Mouse (Mus musculus): ENCODE measurements around the gene Nlrc5. TPM values are rescaled to one million over a fixed set of nuclear protein-coding genes. Genes with fewer than 3 reads are reported as not detected.

Nlrc5 gene
- polyA plus RNA-seq, 1 experiment: 7.4 TPM

DNA sequence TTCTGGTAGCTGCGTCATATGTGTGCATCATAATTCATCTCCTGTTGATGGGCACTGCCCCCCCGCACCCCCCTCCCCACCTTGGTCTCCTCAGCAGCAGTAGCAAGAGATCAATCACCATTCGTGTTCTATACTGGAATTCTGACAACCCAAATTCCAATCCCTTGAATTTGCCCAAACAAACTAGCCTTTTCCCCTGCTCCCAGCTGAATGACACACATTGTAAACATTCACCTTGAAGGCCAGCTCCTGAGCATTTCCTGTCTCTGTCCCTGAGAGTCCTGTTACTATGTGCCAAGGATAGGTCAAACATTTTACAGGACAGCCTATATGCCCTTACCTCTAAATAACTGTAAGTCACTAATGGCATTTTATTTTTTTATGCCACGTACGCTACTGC is 21.9 kb downstream of the Nlrc5 start:
- Histone ChIP-seq H3K4me3 (ENCODE audit: low read depth, low read length) (no peak overlapping the region), H3K27me3 (ENCODE audit: control insufficient read depth, insufficient read depth, low read length) (no peaks in the 10 kb centered on the region), H3K4me1 (ENCODE audit: control insufficient read depth, insufficient read depth, insufficient read length, low read length) (0 out of 2 replicates have a peak, but pooled peaks cover 2% of the 10 kb centered on the region), H3K36me3 (ENCODE audit: control insufficient read depth, insufficient read depth, low read length) (no peaks in the 10 kb centered on the region), H3K27ac (ENCODE audit: insufficient read depth, low read depth, low read length) (no peak overlapping the region)
- TF ChIP-seq CTCF (IDR thresholded peaks at IDR 0.05; ENCODE audit: extremely low read depth, insufficient read length, insufficient replicate concordance, low read depth, low read length) (no peak), POLR2A (IDR thresholded peaks at IDR 0.05; ENCODE audit: low read depth, low read length) (no peak)
- WGBS: 74% methylated on average over 5 of the region's 5 CpGs

DNA sequence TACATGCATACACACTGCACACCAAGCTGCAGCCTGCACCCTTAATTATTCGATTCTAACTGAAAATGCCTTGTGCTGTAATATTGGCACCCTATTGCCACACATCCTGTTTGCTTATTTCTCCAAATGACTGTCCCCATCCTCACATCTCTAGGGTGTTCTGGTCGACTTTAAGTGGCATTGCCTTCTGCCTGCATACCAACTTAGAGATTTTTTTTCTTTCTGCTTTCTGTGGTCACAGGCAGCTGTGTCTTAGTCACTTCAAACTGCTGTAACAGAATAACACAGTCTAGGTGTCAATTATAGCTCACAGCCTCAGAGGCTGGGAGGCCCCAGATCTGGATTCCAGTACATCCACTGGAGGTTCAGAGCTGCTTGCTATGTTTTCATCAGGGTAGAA is 24.4 kb downstream of the Nlrc5 start:
- TF ChIP-seq CTCF (IDR thresholded peaks at IDR 0.05; ENCODE audit: extremely low read depth, insufficient read length, insufficient replicate concordance, low read depth, low read length) (no peak), POLR2A (IDR thresholded peaks at IDR 0.05; ENCODE audit: low read depth, low read length) (no peak)
- Histone ChIP-seq H3K27me3 (ENCODE audit: control insufficient read depth, insufficient read depth, low read length) (no peaks in the 10 kb centered on the region), H3K4me3 (ENCODE audit: low read depth, low read length) (no peak overlapping the region), H3K36me3 (ENCODE audit: control insufficient read depth, insufficient read depth, low read length) (no peaks in the 10 kb centered on the region), H3K27ac (ENCODE audit: insufficient read depth, low read depth, low read length) (no peak overlapping the region), H3K4me1 (ENCODE audit: control insufficient read depth, insufficient read depth, insufficient read length, low read length) (0 out of 2 replicates have a peak, but pooled peaks cover 2% of the 10 kb centered on the region)
- 54% methylated on average over 2 of the region's 2 CpGs for WGBS

DNA sequence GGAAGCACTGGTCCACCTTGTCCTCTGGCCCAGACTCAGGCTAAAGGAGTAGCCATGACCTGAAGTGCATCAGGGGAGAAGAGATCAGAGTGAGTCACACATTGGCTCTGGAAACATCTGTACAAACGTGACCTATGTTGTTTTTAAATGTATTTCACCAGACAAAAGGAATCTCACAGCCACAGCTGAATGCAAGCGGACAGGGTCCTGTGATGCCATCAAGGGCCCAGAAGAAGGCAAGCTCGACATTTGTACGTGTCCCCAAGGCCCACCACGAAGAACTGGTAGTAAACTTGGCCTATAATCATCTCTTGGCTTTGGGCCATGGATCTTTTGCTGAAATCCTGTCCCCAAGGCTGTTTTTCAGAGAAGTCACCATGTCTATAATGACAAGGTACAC is 35.5 kb downstream of the Nlrc5 start:
- Histone ChIP-seq H3K27ac (ENCODE audit: insufficient read depth, low read depth, low read length) (no peak overlapping the region), H3K4me3 (ENCODE audit: low read depth, low read length) (no peak overlapping the region), H3K4me1 (ENCODE audit: control insufficient read depth, insufficient read depth, insufficient read length, low read length) (no peaks in the 10 kb centered on the region), H3K27me3 (ENCODE audit: control insufficient read depth, insufficient read depth, low read length) (no peaks in the 10 kb centered on the region), H3K36me3 (ENCODE audit: control insufficient read depth, insufficient read depth, low read length) (peaks cover 7% of the 10 kb centered on the region)
- 69% methylated on average over 5 of the region's 5 CpGs for WGBS
- no peak for TF ChIP-seq POLR2A (IDR thresholded peaks at IDR 0.05; ENCODE audit: low read depth, low read length)
- TF ChIP-seq CTCF (IDR thresholded peaks at IDR 0.05; ENCODE audit: extremely low read depth, insufficient read length, insufficient replicate concordance, low read depth, low read length): no peak

DNA sequence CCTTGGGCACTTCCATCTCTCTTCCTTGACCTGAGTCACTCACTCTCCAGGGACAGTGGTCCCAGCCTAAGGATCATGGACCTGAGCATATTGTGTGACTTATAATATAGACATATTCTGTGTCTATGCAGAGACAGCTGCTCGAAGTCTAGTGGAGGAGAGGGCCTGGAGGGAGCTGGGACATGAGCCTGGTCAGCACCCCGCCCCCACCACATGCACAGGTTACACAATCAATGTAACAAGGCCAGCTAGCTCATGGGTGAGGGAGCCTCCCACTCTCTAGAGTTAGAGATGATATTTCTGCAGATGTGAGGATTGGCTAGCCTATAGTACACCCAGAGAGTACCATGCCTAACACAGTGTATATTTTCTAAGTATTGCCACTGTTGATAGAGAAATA is 36.6 kb downstream of the Nlrc5 start:
- Histone ChIP-seq H3K4me3 (ENCODE audit: low read depth, low read length) (no peak overlapping the region), H3K27me3 (ENCODE audit: control insufficient read depth, insufficient read depth, low read length) (no peaks in the 10 kb centered on the region), H3K4me1 (ENCODE audit: control insufficient read depth, insufficient read depth, insufficient read length, low read length) (no peaks in the 10 kb centered on the region), H3K36me3 (ENCODE audit: control insufficient read depth, insufficient read depth, low read length) (peaks cover 7% of the 10 kb centered on the region), H3K27ac (ENCODE audit: insufficient read depth, low read depth, low read length) (no peak overlapping the region)
- TF ChIP-seq CTCF (IDR thresholded peaks at IDR 0.05; ENCODE audit: extremely low read depth, insufficient read length, insufficient replicate concordance, low read depth, low read length): no peak
- no peak for TF ChIP-seq POLR2A (IDR thresholded peaks at IDR 0.05; ENCODE audit: low read depth, low read length)
- 64% methylated on average over 2 of the region's 2 CpGs for WGBS

DNA sequence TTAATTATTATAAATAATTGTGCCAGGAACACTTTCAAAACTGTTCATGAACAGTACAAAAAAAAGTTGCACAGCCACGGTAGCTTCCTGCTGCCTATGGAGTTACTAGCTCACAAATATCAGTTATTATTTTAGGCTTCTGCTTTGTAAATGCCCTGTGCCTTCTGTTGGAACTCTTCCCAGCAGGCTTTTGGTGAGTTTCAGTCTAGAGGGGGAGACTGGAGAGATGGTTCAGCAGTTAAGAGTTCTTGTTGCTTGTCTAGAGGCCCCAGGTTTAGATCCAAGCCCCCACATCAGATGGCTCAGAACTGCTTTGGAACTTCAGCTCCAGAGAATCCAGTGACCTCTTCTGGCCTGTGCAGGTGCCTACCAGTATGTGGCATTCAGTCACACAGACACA is 37.1 kb downstream of the Nlrc5 start:
- no peak for TF ChIP-seq CTCF (IDR thresholded peaks at IDR 0.05; ENCODE audit: extremely low read depth, insufficient read length, insufficient replicate concordance, low read depth, low read length)
- no peak for TF ChIP-seq POLR2A (IDR thresholded peaks at IDR 0.05; ENCODE audit: low read depth, low read length)
- H3K36me3 ChIP-seq (ENCODE audit: control insufficient read depth, insufficient read depth, low read length): peaks cover 7% of the 10 kb centered on the region
- no peaks in the 10 kb centered on the region for H3K4me1 ChIP-seq (ENCODE audit: control insufficient read depth, insufficient read depth, insufficient read length, low read length)
- H3K27me3 ChIP-seq (ENCODE audit: control insufficient read depth, insufficient read depth, low read length): no peaks in the 10 kb centered on the region
- no peak overlapping the region for H3K27ac ChIP-seq (ENCODE audit: insufficient read depth, low read depth, low read length)
- H3K4me3 ChIP-seq (ENCODE audit: low read depth, low read length): no peak overlapping the region
- 86% methylated on average over 1 of the region's 1 CpGs for WGBS

DNA sequence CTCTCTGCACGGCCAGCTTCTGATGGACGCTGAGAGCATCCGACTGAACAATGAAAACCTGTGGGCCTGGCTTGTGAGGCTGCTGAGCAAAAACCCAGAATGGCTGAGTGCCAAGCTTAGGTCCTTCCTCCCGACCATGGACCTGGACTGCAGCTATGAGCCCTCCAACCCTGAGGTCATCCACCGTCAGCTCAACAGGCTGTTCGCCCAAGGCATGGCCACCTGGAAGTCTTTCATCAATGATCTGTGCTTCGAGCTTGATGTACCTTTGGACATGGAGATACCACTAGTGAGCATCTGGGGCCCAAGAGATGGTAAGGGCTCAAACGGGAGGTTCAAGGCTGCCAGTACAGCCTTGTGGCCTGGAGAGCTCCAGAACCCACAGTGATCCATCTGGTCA is 38.6 kb downstream of the Nlrc5 start:
- H3K4me3 ChIP-seq (ENCODE audit: low read depth, low read length): no peak overlapping the region
- no peaks in the 10 kb centered on the region for H3K27me3 ChIP-seq (ENCODE audit: control insufficient read depth, insufficient read depth, low read length)
- no peaks in the 10 kb centered on the region for H3K4me1 ChIP-seq (ENCODE audit: control insufficient read depth, insufficient read depth, insufficient read length, low read length)
- TF ChIP-seq CTCF (IDR thresholded peaks at IDR 0.05; ENCODE audit: extremely low read depth, insufficient read length, insufficient replicate concordance, low read depth, low read length) (no peak), POLR2A (IDR thresholded peaks at IDR 0.05; ENCODE audit: low read depth, low read length) (no peak)
- no peak overlapping the region for H3K27ac ChIP-seq (ENCODE audit: insufficient read depth, low read depth, low read length)
- peaks cover 7% of the 10 kb centered on the region for H3K36me3 ChIP-seq (ENCODE audit: control insufficient read depth, insufficient read depth, low read length)
- 79% methylated on average over 8 of the region's 8 CpGs for WGBS

DNA sequence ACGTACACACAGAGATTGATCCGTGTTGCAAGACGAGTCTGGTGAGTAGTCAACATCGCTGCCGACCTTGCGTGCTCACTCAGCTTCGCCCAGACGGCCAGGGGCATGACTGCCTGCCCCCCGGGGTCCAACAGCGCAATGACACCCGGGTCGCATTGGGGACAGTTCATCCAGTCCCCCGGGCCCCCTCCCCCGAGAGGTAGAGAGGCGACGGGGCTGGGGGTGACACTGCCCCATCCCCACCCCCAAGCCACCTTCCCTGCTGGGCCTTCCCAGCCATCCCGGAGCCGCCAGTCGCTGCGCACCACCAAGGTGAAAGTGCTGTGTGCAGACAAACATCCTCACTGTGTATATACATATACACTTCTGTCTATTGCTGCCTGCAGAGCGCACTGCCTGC is 39.3 kb downstream of the Nlrc5 start:
- no peak overlapping the region for H3K4me3 ChIP-seq (ENCODE audit: low read depth, low read length)
- H3K27me3 ChIP-seq (ENCODE audit: control insufficient read depth, insufficient read depth, low read length): no peaks in the 10 kb centered on the region
- no peaks in the 10 kb centered on the region for H3K4me1 ChIP-seq (ENCODE audit: control insufficient read depth, insufficient read depth, insufficient read length, low read length)
- WGBS: 74% methylated on average over 21 of the region's 21 CpGs
- no peak overlapping the region for H3K27ac ChIP-seq (ENCODE audit: insufficient read depth, low read depth, low read length)
- H3K36me3 ChIP-seq (ENCODE audit: control insufficient read depth, insufficient read depth, low read length): peaks cover 7% of the 10 kb centered on the region
- TF ChIP-seq POLR2A (IDR thresholded peaks at IDR 0.05; ENCODE audit: low read depth, low read length): no peak
- no peak for TF ChIP-seq CTCF (IDR thresholded peaks at IDR 0.05; ENCODE audit: extremely low read depth, insufficient read length, insufficient replicate concordance, low read depth, low read length)

DNA sequence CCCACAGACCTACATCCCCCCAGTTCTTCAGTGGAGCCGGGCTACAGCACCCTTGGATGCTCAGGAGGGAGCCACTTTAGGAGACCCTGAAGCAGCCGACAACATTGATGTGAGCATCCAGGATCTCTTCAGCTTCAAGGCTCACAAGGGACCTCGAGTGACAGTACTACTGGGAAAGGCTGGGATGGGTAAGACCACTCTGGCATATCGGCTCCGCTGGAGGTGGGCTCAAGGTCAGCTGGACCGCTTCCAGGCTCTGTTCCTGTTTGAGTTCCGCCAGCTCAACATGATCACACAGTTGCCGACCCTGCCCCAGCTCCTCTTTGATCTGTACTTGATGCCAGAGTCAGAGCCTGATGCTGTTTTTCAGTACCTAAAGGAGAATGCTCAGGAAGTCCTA is 41.6 kb downstream of the Nlrc5 start:
- Histone ChIP-seq H3K27me3 (ENCODE audit: control insufficient read depth, insufficient read depth, low read length) (no peaks in the 10 kb centered on the region), H3K4me3 (ENCODE audit: low read depth, low read length) (no peak overlapping the region), H3K4me1 (ENCODE audit: control insufficient read depth, insufficient read depth, insufficient read length, low read length) (no peaks in the 10 kb centered on the region), H3K36me3 (ENCODE audit: control insufficient read depth, insufficient read depth, low read length) (peaks cover 10% of the 10 kb centered on the region), H3K27ac (ENCODE audit: insufficient read depth, low read depth, low read length) (no peak overlapping the region)
- WGBS: 72% methylated on average over 8 of the region's 8 CpGs
- TF ChIP-seq POLR2A (IDR thresholded peaks at IDR 0.05; ENCODE audit: low read depth, low read length): no peak
- no peak for TF ChIP-seq CTCF (IDR thresholded peaks at IDR 0.05; ENCODE audit: extremely low read depth, insufficient read length, insufficient replicate concordance, low read depth, low read length)

All from small intestine, adult 2 months (tissue).